Mouse (Mus musculus): Measurements from ENCODE around the gene Cmya5. TPM values are rescaled to one million over a fixed set of nuclear protein-coding genes. Genes with fewer than 3 reads are reported as not detected.

Cmya5 gene
- polyA plus RNA-seq, 1 experiment = under 0.01 TPM

- no peak overlapping the region for H3K4me3 ChIP-seq (ENCODE audit: insufficient read depth, poor library complexity, severe bottlenecking)
- H3K79me3 ChIP-seq (ENCODE audit: low read depth) = no peaks in the 10 kb centered on the region
- no peak overlapping the region for H3ac ChIP-seq (ENCODE audit: control insufficient read depth, insufficient read length, low read depth)
- TF ChIP-seq MAX (IDR thresholded peaks at IDR 0.05) = no peak
- TF ChIP-seq MYOD1 (IDR thresholded peaks at IDR 0.05; ENCODE audit: control insufficient read depth, insufficient read length, low read depth) = no peak
- TF ChIP-seq USF1 (IDR thresholded peaks at IDR 0.05; ENCODE audit: low read depth) = no peak
- TF ChIP-seq MYOG (IDR thresholded peaks at IDR 0.05; ENCODE audit: control insufficient read depth, extremely low read depth, insufficient read length) = no peak
- TF ChIP-seq CEBPB (IDR thresholded peaks at IDR 0.05; ENCODE audit: low read depth) = no peak
- no peak for TF ChIP-seq CTCF (IDR thresholded peaks at IDR 0.05; ENCODE audit: control insufficient read depth, insufficient read depth, insufficient read length)
- TF ChIP-seq FOSL1 (IDR thresholded peaks at IDR 0.05; ENCODE audit: insufficient read depth, low read length, poor library complexity, severe bottlenecking) = no peak
- H3K27me3 ChIP-seq (ENCODE audit: control insufficient read depth, insufficient read depth, insufficient read length) = peaks cover 1% of the 10 kb centered on the region
- no peaks in the 10 kb centered on the region for H3K36me3 ChIP-seq (ENCODE audit: control insufficient read depth, insufficient read depth)
- no peaks in the 10 kb centered on the region for H3K79me2 ChIP-seq (ENCODE audit: control insufficient read depth, insufficient read depth)
These were observed 108.3 kb downstream of the Cmya5 start for GRCm38 (mm10) chr13:93036218-93036617.

GRCm38 (mm10) chr13:93029337-93029736 lies 115.2 kb downstream of the Cmya5 start:
- TF ChIP-seq MAX (IDR thresholded peaks at IDR 0.05) (no peak), USF1 (IDR thresholded peaks at IDR 0.05; ENCODE audit: low read depth) (no peak), CEBPB (IDR thresholded peaks at IDR 0.05; ENCODE audit: low read depth) (no peak), CTCF (IDR thresholded peaks at IDR 0.05; ENCODE audit: control insufficient read depth, insufficient read depth, insufficient read length) (no peak), MYOG (IDR thresholded peaks at IDR 0.05; ENCODE audit: control insufficient read depth, extremely low read depth, insufficient read length) (no peak), MYOD1 (IDR thresholded peaks at IDR 0.05; ENCODE audit: control insufficient read depth, insufficient read length, low read depth) (no peak), FOSL1 (IDR thresholded peaks at IDR 0.05; ENCODE audit: insufficient read depth, low read length, poor library complexity, severe bottlenecking) (no peak)
- Histone ChIP-seq H3K36me3 (ENCODE audit: control insufficient read depth, insufficient read depth) (no peaks in the 10 kb centered on the region), H3K79me3 (ENCODE audit: low read depth) (no peaks in the 10 kb centered on the region), H3K4me3 (ENCODE audit: insufficient read depth, poor library complexity, severe bottlenecking) (no peak overlapping the region), H3K79me2 (ENCODE audit: control insufficient read depth, insufficient read depth) (no peaks in the 10 kb centered on the region), H3K27me3 (ENCODE audit: control insufficient read depth, insufficient read depth, insufficient read length) (no peaks in the 10 kb centered on the region), H3ac (ENCODE audit: control insufficient read depth, insufficient read length, low read depth) (no peak overlapping the region)

GRCm38 (mm10) chr13:93024837-93025236 lies 119.7 kb downstream of the Cmya5 start:
- H3K4me3 ChIP-seq (ENCODE audit: insufficient read depth, poor library complexity, severe bottlenecking) = no peak overlapping the region

GRCm38 (mm10) chr13:93022158-93022557 lies 122.4 kb downstream of the Cmya5 start:
- no peaks in the 10 kb centered on the region for H3K36me3 ChIP-seq (ENCODE audit: control insufficient read depth, insufficient read depth)
- H3K27me3 ChIP-seq (ENCODE audit: control insufficient read depth, insufficient read depth, insufficient read length) = no peaks in the 10 kb centered on the region
- H3K79me2 ChIP-seq (ENCODE audit: control insufficient read depth, insufficient read depth) = no peaks in the 10 kb centered on the region
- TF ChIP-seq USF1 (IDR thresholded peaks at IDR 0.05; ENCODE audit: low read depth) = no peak
- TF ChIP-seq MYOG (IDR thresholded peaks at IDR 0.05; ENCODE audit: control insufficient read depth, extremely low read depth, insufficient read length) = no peak
- TF ChIP-seq CTCF (IDR thresholded peaks at IDR 0.05; ENCODE audit: control insufficient read depth, insufficient read depth, insufficient read length) = no peak
- TF ChIP-seq MYOD1 (IDR thresholded peaks at IDR 0.05; ENCODE audit: control insufficient read depth, insufficient read length, low read depth) = no peak
- TF ChIP-seq FOSL1 (IDR thresholded peaks at IDR 0.05; ENCODE audit: insufficient read depth, low read length, poor library complexity, severe bottlenecking) = no peak
- TF ChIP-seq CEBPB (IDR thresholded peaks at IDR 0.05; ENCODE audit: low read depth) = no peak
- no peak for TF ChIP-seq MAX (IDR thresholded peaks at IDR 0.05)
- no peak overlapping the region for H3K4me3 ChIP-seq (ENCODE audit: insufficient read depth, poor library complexity, severe bottlenecking)
- no peaks in the 10 kb centered on the region for H3K79me3 ChIP-seq (ENCODE audit: low read depth)
- H3ac ChIP-seq (ENCODE audit: control insufficient read depth, insufficient read length, low read depth) = no peak overlapping the region

More at GRCm38 (mm10) chr13:93024837-93025236, 119.7 kb downstream of the Cmya5 start:
- Histone ChIP-seq H3K79me2 (ENCODE audit: control insufficient read depth, insufficient read depth) (no peaks in the 10 kb centered on the region), H3K27me3 (ENCODE audit: control insufficient read depth, insufficient read depth, insufficient read length) (no peaks in the 10 kb centered on the region), H3ac (ENCODE audit: control insufficient read depth, insufficient read length, low read depth) (no peak overlapping the region), H3K79me3 (ENCODE audit: low read depth) (no peaks in the 10 kb centered on the region), H3K36me3 (ENCODE audit: control insufficient read depth, insufficient read depth) (no peaks in the 10 kb centered on the region)
- TF ChIP-seq MAX (IDR thresholded peaks at IDR 0.05) = no peak
- no peak for TF ChIP-seq MYOD1 (IDR thresholded peaks at IDR 0.05; ENCODE audit: control insufficient read depth, insufficient read length, low read depth)
- TF ChIP-seq CEBPB (IDR thresholded peaks at IDR 0.05; ENCODE audit: low read depth) = no peak
- no peak for TF ChIP-seq MYOG (IDR thresholded peaks at IDR 0.05; ENCODE audit: control insufficient read depth, extremely low read depth, insufficient read length)
- no peak for TF ChIP-seq CTCF (IDR thresholded peaks at IDR 0.05; ENCODE audit: control insufficient read depth, insufficient read depth, insufficient read length)
- TF ChIP-seq USF1 (IDR thresholded peaks at IDR 0.05; ENCODE audit: low read depth) = no peak
- TF ChIP-seq FOSL1 (IDR thresholded peaks at IDR 0.05; ENCODE audit: insufficient read depth, low read length, poor library complexity, severe bottlenecking) = no peak

- H3K36me3 ChIP-seq (ENCODE audit: control insufficient read depth, insufficient read depth) = no peaks in the 10 kb centered on the region
- H3K27me3 ChIP-seq (ENCODE audit: control insufficient read depth, insufficient read depth, insufficient read length) = peaks cover 4% of the 10 kb centered on the region
- H3ac ChIP-seq (ENCODE audit: control insufficient read depth, insufficient read length, low read depth) = no peak overlapping the region
- H3K79me3 ChIP-seq (ENCODE audit: low read depth) = no peaks in the 10 kb centered on the region
- no peak for TF ChIP-seq MYOD1 (IDR thresholded peaks at IDR 0.05; ENCODE audit: control insufficient read depth, insufficient read length, low read depth)
- TF ChIP-seq MYOG (IDR thresholded peaks at IDR 0.05; ENCODE audit: control insufficient read depth, extremely low read depth, insufficient read length) = no peak
- no peak for TF ChIP-seq FOSL1 (IDR thresholded peaks at IDR 0.05; ENCODE audit: insufficient read depth, low read length, poor library complexity, severe bottlenecking)
- no peak for TF ChIP-seq MAX (IDR thresholded peaks at IDR 0.05)
- TF ChIP-seq CEBPB (IDR thresholded peaks at IDR 0.05; ENCODE audit: low read depth) = no peak
- no peak for TF ChIP-seq USF1 (IDR thresholded peaks at IDR 0.05; ENCODE audit: low read depth)
- no peak for TF ChIP-seq CTCF (IDR thresholded peaks at IDR 0.05; ENCODE audit: control insufficient read depth, insufficient read depth, insufficient read length)
- H3K4me3 ChIP-seq (ENCODE audit: insufficient read depth, poor library complexity, severe bottlenecking) = no peak overlapping the region
- no peaks in the 10 kb centered on the region for H3K79me2 ChIP-seq (ENCODE audit: control insufficient read depth, insufficient read depth)
These were observed 131.6 kb downstream of the Cmya5 start for GRCm38 (mm10) chr13:93012952-93013351.

- no peaks in the 10 kb centered on the region for H3K79me2 ChIP-seq (ENCODE audit: control insufficient read depth, insufficient read depth)
- no peaks in the 10 kb centered on the region for H3K79me3 ChIP-seq (ENCODE audit: low read depth)
- H3K4me3 ChIP-seq (ENCODE audit: insufficient read depth, poor library complexity, severe bottlenecking) = no peak overlapping the region
- TF ChIP-seq CEBPB (IDR thresholded peaks at IDR 0.05; ENCODE audit: low read depth) (no peak), USF1 (IDR thresholded peaks at IDR 0.05; ENCODE audit: low read depth) (no peak), MAX (IDR thresholded peaks at IDR 0.05) (no peak), CTCF (IDR thresholded peaks at IDR 0.05; ENCODE audit: control insufficient read depth, insufficient read depth, insufficient read length) (no peak), FOSL1 (IDR thresholded peaks at IDR 0.05; ENCODE audit: insufficient read depth, low read length, poor library complexity, severe bottlenecking) (no peak)
- no peaks in the 10 kb centered on the region for H3K36me3 ChIP-seq (ENCODE audit: control insufficient read depth, insufficient read depth)
- H3ac ChIP-seq (ENCODE audit: control insufficient read depth, insufficient read length, low read depth) = no peak overlapping the region
- peaks cover 4% of the 10 kb centered on the region for H3K27me3 ChIP-seq (ENCODE audit: control insufficient read depth, insufficient read depth, insufficient read length)
These were observed 133.2 kb downstream of the Cmya5 start for GRCm38 (mm10) chr13:93011315-93011714.
